Mouse (Mus musculus): ENCODE measurements around the gene Brsk1.

Gene Brsk1

GRCm38 (mm10) chr7:4739544-4740275 is 49.3 kb downstream of the Brsk1 start, which contains the start of gene Kmt5c:
Gene Kmt5c, plus strand, starts transcription at chr7:4740115.
- DNase-seq (ENCODE audit: low spot score): peak; percentile 99

DNA sequence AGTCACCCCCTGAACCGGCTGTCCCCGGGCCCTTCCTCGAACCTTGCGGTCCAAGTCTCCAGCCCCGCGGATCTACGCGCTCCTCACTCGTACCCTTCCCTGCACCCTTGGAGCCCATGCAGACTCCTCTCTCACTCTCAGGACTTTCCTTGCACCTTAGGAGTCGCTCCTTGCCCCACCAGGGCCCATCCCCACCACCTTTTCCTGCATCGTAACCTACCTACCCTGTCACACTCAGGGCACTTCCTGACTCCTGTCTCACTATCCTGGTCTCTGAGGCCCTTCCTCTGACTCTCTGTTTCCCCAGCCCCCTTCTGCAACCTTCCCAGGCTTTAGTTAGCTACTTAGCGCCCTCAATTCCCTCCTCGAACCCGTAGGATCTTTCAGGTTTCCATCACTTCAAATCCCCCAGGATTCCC is 49.9 kb downstream of the Brsk1 start:
- no peak for DNase-seq (ENCODE audit: low spot score)

GRCm38 (mm10) chr7:4741151-4741550 is 50.7 kb downstream of the Brsk1 start:
- DNase-seq (ENCODE audit: low spot score): no peak

- no peak for DNase-seq (ENCODE audit: low spot score)
These were observed 51.5 kb downstream of the Brsk1 start for GRCm38 (mm10) chr7:4741672-4742481.

DNA sequence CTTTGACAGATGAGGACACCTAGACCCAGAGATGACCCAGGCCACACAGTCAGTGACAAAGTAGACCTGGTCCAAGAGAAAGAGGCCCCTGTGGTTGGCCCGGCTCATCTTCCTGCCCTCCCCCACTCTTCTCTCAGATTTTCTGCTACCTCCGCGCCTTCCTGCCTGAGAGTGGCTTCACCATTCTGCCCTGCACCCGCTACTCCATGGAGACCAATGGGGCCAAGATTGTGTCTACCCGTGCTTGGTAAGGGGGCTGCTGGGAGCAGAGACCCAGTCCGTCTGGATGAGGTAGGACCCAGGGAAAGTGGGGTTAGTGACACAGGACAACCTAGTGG is 52.0 kb downstream of the Brsk1 start:
- DNase-seq (ENCODE audit: low spot score): no peak

DNA sequence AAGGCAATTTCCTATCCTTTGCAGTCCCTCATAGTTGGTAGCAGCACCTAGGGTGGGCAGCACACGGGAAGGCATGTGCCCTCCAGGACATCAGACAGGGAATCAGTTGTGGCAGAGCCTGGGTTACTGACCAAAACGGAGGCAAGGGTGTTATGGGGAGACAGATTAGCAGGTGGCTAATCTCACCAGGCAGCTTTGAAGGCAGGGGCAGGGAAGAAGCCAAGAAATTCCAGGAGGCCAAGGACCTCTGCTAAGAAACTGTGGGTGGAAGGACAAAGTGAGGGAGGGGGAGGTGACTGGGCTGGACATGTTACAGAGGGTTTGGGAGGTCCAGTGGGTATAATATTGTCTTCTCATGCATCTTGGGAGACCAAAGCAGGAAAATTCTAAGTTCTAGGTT is 53.0 kb downstream of the Brsk1 start:
- no peak for DNase-seq (ENCODE audit: low spot score)

DNA sequence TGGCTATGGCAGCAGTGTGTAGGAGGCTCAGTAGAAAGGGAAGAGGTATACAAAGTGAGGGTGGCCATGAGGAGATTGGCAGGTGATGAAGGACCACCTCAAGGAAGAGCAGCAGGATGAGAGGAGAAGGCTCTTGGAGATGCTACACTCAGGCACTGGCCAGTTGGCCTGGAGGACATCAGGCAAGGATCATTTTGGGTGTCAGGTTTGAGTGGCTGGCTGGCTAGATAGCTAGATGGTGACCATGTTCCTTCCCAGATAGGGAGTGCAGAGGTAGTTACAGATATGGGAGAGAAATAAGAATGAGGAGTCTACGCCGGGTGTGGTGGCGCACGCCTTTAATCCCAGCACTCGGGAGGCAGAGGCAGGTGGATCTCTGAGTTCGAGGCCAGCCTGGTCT is 54.5 kb downstream of the Brsk1 start:
- no peak for DNase-seq (ENCODE audit: low spot score)

- no peak for DNase-seq (ENCODE audit: low spot score)
These were observed 56.0 kb downstream of the Brsk1 start for GRCm38 (mm10) chr7:4746326-4746980.

DNA sequence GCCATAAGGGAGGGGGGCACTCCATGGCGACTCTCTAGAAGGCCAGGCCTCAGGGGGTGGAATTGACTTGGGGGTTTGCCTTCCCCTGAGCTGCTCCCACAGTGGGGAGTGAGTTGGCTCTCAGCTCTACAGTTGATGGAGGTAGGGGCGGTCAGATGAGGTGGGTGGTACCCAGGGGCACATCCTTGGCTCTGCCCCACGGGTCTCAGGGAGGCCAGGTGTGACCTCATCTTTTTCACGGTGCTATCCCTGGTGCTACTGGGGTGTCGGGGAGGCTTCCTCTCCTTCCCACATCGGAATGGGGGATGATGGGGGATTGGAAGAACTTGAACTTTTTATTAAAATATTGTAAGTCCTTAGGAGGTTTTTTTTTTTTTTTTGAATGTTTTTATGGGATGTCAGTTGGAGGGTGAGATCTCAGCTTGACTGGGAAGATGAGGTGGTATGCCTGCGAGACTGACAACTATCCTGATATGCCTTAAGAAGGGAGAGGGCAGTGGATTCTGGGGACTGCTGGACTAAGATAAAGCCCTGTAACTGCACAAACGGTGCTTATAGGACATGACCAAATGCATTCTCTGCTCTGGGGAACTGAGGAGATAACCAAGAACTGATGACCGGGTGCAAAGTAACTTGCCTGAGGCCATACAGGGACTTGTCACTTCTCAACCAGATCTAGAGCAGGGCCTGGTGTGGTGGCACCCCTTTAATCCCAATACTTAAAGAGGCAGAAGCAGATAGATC is 56.9 kb downstream of the Brsk1 start:
- no peak for DNase-seq (ENCODE audit: low spot score)

GRCm38 (mm10) chr7:4748321-4748720 is 57.9 kb downstream of the Brsk1 start:
- no peak for DNase-seq (ENCODE audit: low spot score)

DNA sequence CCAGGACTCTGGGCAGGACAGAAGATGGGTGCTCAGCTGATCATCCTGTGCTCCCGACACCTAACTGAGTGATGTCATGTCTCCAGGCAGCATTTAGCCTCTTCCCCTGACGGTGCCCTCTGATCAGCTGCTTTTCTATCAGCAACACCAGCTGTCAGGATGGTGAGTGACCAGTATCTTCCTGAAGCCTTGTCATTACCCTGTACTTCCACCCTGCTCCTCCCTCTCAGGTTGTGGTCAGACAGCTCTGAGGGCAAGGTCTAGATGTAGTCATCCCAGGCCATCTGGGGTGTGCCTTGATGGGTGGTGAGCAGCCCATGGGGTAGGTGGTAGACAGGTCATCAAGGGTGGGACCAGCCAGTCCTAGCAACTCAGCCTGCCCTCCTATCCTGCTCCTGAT is 58.8 kb downstream of the Brsk1 start:
- no peak for DNase-seq (ENCODE audit: low spot score)

DNA sequence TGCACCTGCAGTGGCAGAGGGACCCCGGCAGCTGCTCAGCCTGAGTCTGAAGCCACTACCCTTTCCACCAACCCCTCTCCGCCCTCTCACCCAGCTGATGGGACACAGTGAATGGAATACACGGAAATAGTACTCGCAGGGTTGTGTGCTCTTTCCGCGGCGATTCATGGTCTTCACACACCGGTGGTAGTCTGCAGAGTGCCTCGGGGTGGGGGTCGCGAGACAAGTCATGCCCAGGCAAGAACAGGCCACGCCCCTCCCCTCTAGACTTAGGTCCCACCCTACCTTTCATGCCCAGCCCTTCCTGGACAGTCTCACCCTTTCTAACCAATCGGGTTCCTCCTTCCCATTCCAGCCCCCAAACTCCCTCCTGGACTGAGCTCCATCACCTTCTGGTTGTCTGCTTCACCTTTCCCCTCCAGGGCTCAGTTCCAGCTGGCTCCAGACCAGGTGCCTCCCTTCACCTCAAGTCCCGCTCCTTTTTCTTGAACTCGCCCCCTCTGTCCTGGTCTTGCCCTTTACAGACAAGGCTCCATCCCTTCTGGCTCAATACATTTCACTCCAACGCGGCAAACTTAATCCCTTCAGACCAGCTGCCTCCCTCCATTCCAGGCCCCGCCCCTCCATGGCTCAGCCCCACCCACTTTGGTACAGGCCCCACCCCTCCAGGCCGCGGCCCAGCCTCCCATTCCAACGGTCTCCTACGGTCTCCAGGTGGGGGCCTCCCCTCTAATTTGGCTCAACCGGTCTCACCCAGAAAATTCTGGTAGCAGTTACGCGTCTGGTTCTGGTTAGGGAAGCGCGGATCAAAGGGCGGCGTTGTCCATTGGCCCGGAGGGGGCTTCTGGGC is 61.8 kb downstream of the Brsk1 start:
- DNase-seq (ENCODE audit: low spot score): no peak

- DNase-seq (ENCODE audit: low spot score): peak; percentile 18
These were observed 62.6 kb downstream of the Brsk1 start, which contains the start of gene Cox6b2 for GRCm38 (mm10) chr7:4752821-4753570. Gene Cox6b2, minus strand, starts transcription at chr7:4753094.

DNA sequence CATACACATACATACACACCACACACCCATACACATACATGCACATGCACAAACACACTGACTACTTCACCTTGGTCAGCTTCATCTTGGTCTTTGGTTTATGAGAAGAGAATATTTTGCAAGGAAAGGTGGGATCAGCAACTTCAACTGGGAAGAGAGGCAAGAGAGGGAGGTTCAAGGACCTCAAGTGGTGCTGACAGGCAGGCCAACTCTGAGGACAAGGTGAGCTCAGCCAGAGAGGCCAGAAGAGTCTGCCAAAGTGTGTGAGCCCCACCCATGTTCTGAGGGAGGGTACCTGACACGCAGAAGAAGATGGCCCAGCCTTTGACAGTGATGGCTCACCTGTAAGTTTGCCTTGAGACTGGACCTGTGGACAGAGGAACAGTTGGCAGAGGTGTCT is 69.3 kb downstream of the Brsk1 start:
- DNase-seq (ENCODE audit: low spot score): no peak

DNA sequence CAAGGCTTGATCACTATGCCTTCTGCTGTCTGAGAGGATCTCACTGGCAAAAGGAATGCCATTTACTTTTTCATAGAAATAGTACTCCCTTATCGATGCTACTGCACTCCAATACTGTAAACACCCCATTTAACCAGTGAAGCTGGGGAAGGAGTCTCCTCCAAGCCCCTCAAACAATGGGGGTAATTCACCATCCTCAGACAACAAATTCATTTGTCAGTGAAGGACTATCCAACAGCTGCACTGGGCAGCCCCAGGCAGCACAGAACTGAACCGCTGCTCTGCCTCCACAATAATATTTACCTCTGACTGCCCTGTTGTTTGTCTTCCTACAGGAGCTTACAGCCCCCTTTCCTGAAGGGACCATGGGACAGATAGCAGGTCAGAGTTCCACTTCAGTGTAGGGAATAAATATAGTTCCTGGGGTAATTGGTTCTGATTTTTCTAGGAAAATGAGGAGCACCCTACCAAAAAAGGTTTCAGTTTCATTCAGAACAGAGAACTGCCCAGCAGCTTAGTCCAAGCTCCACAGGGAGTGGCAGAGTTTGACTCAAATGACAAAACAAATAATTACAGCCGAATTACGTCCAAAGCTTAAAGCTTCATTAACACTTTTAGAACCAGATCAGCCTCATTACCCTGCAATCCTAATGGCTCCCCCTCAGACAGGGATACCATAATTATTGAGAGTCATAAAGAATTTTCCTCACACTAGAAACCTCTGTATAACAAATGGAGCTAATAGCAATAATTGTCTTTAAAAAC is 74.7 kb downstream of the Brsk1 start:
- no peak for DNase-seq (ENCODE audit: low spot score)
